Mouse (Mus musculus) hindlimb bud, embryonic 11.5 days (tissue): ENCODE measurements around the gene Aup1.
A peak's percentile ranks its signal among the peaks of the same experiment; 100 is the strongest.

Experiments used
- DNase-seq: peaks from one replicate; pipeline ENCODE4 v3.0.0-alpha.2; 2012; ENCODE audit warnings: low read depth, low spot score; ENCODE audit errors: extremely low spot score

Aup1 gene

DNA sequence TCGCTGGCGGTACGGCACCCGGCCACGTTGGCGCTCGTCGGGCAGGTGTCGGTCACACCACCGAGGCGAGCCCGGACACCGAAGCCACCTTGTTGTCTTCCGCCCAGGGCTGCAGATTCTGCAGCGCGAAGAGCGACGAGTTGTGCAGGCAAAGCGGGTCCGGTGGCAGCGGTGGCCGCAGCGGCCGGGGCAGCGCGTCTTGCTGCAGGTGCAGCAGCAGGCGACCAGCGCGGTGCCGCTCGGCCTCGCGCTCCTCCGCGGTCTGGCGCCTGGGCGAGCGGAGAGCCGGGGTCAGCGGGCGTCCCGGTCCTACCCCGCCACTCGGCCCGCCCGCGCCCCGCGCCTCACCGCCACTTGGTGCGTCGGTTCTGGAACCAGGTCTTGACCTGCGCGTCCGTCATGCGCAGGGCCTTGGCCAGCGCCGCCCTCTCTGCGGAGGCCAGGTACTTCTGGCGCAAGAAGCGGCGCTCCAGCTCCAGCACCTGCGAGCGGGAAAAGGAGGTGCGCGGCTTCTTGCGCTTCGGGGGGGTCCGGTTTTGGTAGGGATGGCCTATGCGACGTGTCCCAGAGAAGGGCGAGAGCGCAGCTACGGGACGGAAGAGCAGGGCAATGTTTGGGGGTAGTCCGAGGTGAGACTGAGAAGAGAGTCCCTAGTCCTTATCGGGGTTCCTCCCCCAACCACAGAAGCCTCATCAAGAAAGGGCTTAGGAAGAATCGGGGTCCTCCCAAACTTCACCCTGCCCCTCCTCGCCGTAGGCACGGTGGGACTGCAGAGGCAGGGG is 14.6 kb downstream of the Aup1 start:
- DNase-seq, result no peak

DNA sequence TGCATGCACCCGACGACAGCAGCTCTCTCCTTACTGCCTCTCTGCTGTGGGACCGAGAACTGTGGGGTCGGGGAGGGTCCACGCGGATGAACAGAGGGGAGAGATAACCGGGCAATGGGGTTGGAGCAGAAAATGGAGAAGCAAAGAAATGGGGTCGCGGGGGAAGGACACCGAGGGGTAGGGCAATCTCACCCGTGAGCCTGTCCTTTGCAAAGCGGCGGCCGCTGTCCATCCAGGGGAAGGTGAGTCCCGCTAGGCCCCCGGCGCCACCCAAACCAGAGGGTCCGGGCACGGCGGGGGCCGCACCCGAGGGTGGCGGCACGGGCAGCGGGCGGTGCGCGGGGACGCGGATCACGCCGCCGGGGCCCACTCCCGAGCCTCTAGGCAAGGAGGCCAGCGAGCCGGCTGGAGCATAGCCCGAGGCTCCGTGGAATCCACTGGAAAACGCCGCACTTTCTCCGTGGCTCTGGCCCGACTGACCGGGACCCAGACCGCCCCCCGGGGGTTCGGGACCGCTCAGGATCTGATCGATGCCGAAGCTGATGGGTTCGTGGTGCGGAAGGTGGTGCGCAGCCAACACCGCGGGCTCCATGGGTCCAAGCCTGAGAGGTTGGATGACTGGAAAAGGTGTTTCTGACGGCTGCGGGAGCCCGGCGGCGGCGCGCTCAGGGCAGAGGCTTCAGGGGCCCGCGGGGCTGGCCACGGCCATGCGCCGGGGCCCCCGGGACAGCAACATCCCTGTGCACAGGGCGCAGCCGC is 15.3 kb downstream of the Aup1 start:
- no peak for DNase-seq

DNA sequence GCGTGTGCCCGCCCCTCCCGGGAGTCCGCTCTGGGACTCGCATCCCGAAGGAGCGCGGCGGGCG is 15.8 kb downstream of the Aup1 start, which contains the start of gene Tlx2:
Gene Tlx2 (minus strand): TSS at position 47 of the 64 bp plus-strand sequence.
- no peak for DNase-seq

DNA sequence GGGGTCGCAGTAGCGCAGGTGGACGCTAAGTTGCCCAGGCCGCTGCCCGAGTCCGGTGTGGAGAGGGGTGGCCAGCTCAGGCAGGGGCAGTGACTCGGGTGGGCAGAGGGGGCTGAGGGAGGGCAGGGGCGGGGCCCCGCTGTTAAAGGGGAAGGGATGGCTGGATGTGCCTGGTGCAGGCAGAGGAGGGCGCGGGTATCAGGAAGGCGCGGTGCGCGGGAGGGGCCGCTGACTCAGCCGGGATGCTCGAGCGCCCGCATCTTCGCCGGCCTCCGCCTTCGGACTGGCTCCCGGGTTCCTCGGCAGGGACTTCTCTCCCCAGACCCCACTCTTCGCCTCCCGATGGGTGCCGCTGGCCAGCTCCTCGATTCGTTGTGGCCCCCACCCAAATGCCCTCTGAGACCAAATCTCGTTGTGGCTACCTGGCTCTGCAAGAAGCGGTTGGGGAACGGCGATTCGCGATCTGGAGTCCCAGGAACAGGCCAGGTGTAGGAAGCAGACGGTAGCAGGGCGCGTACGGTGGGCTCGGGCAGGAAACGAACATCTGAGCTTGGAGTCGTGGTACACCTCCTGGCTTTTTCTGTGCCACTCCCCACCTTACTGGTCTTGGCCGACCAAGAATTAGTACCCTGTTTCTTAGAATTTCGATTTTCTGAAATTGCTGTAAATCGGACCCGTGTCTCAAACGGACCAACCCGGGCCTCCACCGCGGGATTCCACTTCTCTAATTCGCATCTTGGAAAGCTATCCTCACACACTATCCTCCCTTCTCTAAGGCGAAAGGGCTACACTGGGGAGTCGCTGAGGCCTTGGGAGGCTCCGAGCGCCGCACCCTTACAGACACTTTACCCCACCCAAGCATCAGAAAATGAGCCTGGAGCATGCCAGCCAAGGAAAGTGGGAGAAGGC is 16.2 kb downstream of the Aup1 start:
- DNase-seq, result no peak

DNA sequence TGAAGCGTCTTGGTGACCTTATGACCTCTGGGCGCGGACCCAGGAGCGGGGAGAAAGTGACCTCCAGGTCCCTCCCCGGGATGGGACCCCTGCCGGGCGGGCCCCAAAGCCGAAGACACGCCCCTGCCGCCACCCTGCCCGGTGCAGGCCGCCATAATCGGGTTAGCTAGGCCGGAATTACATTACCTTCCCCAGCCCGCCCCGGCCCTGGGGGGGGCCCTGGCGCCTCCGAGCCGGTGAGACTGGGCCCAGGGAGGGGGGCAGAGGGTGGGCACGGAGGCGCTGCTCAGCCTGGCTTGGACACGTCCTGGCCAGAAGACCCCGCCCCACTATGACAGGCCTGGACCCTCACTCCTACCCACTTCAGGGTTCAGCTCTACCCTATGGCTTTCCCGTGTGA is 16.9 kb downstream of the Aup1 start:
- DNase-seq, result no peak

DNA sequence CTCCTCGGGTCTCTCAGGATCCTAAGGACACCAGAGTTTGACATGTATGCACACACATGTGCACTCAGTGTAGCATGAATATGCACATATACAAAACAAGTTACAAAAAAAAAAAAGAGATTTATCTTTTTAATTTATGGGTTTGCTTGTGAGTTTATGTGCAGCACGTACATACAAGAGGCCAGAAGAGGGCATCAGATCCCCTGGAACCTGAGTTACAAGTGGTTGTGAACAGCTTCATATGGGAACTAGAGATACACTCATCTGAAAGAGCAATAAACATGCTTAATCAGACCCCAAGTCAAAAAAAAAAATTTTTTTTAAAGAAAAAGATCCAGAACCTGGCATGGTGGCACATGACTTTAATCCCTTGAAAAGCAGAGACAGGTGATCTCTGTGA is 20.7 kb downstream of the Aup1 start:
- DNase-seq, result no peak

DNA sequence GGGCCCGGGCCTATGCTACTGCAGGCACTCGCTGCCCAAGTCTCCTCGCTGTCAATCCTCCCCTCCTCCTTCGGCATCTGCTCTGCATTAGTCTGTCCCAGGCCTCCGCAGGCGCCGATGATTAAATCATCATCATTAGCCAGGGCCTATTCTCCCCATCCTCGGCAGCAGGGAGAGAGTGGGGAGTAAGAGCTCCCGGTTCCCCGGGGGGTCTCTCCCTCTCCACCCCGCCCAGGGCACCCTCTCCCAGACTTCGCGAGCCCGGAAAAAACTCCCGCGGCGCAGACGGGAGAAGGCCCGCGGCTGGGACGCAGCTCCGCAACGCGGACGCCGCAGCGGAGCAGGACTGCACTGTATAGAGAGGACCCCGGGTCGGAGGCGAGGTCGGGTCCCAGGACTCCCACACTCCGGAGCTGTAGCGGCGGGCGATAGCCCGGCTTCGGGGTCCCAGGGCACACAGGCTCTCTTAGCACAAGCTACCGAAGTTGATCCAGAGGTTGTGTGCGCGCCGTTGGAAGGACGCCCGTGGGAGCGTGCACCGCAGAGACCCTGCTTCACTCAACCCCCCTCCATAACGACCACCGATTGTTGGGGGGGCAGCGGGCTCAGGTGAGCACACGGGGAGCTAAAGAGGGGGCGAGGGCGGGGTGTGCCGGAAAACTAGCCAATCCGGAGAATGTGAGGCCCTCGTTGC is 23.5 kb downstream of the Aup1 start, which contains the start of gene Pcgf1:
Gene Pcgf1 (plus strand): TSS at position 240 of the 694 bp plus-strand sequence.
- DNase-seq, result no peak

DNA sequence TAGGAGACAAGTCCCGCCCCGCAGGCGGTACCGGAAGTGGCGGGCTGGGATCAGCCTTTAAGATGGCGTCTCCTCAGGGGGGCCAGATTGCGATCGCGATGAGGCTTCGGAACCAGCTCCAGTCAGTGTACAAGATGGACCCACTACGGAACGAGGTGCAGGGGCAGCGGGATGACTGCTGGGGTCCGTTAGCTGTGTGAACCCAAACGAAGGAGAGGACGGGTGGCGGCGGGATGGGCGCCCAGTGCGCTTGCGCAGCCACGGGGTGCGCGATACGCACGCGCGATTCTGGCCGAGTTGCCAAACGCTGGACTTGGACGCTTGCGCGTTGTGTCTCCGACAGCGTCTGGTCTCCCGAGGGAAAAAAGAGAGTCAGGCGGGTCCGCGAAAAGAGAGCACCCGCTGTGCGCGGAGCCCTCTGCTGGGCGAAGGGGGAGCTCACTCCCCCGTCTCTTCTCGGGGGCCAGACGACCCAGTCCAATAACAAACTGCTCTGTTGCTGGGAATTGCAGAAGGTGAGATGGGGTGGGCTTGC is 24.1 kb downstream of the Aup1 start:
- DNase-seq, result peak; percentile 96

DNA sequence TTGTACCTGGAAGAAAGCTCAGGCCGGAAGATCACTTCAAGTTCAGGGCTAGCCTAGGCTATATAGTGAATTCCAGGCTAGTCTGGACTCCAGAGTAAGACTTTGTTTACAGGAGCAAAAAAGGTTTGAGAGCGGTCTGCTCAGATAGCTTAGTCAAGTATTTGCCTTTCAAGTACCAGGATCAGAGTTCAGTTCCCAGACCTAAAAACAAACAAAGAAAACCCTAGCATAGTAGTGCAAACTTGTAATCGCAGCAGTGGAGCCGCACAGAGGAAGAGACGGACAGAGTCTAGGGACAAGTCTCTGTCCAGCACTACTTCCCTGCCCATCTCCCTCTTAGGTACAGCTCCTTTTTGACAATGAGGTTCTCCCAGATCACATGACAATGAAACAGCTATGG is 25.9 kb downstream of the Aup1 start:
- DNase-seq, result no peak

DNA sequence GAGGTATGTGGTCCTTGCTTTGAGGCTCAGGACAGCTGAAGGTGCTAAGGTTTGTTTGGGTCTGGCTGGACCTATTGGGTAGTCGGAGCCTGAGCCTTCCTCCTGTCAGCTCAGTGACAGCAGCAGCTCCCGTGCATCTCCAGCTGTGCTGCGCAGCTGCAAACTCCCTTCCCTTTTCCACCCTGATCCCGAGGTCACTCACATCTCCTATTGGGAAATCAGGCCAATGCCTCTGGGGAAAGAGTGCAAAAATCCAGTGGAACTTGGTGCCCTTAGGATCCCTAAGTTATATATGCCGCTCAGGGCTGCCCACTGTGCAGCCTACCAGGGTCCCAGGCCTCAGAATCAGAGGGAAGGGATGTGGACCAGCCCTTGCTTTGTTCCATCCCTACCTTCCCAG is 29.2 kb downstream of the Aup1 start:
- no peak for DNase-seq

DNA sequence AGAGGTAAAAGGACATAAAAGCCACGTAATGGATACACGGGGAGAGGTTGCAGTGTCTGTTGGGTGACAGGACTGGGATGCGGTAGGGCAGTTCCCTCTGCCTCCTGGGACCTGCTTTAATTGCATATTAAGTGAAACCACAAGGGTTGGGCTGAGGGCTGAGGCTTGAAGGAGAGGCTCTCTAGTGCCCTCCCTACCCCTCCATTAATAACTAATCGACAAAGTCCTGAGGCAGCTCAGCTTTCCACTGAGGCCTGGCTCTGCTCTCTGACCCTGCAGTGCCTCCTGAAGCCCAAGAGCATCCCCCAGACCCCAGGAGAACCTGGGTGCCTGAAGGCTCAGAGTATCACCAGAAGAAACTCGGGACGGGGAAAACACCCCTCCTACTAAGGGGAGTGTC is 30.2 kb downstream of the Aup1 start:
- no peak for DNase-seq

DNA sequence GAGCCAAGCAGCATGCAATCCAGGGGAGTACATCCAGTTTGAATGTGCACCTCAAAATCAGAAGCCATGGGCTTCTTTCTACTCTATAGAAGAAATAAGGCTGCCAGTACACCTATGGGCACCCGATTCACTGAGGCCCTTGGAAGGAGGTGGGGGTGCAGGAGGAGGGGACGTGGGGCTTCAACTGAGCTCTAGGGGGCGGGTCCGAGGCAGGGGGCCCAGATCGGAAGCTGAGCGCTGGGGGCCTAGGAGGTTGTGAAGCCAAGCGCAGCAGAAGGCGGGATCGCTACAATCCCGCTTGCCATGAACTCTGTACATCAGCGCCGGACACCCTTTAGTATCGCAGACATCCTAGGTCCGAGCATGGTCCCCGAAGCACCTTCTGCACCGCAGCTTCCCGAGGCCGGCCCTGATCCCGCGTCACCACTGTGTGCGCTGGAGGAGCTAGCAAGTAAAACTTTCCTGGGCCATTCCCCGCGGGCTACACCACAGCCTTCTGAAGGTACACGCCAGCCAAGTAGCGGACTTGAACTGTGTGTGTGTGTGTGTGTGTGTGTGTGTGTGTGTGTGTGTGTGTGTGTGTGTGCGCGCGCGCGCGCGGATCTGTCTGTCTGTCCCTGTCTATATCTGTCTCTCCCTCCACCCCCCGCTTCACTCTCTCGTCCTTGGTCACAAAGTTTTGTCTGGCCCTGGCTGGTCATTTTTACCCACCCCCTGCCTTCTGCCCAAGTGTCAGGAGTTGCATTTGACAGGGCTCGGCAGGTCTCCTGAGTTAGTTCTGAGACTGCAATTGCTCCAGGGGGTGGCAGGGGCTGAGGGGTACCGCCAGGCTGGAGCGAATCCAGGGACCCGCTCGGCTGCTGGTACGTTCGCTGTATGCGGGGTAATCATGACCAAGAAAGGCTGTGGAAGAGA is 32.1 kb downstream of the Aup1 start, which contains the start of gene Lbx2:
Gene Lbx2 (plus strand): TSS at position 247 of the 915 bp plus-strand sequence.
- DNase-seq, result no peak

DNA sequence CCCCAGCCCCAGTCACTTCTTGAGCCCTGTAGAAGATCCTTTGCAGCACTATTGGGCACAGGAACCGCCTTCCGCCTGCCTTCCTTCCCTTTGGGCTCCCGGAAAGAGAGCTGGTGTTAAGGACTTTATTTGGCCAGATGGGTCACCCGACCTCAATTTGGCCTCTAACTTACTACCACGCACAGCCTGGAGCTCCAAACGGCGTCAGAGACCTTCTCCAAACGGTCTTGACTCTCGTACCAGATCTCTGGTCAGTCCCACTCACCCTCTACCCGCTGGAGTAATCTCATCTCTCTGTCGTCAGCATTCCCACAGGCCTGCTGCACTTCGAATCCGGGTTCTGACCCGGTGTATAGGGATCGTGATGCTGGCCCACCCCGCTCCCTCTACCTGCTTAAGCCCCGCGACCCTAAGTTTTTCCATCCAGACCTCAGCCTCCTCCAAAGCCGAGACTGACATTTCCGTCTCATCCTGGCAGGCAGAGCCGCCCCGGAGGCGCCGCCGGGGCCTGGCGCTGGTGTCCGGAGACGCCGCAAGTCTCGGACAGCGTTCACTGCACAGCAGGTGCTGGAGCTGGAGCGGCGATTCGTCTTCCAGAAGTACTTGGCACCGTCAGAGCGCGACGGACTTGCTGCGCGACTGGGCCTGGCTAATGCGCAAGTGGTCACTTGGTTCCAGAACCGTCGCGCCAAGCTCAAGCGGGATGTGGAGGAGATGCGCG is 33.0 kb downstream of the Aup1 start:
- no peak for DNase-seq

DNA sequence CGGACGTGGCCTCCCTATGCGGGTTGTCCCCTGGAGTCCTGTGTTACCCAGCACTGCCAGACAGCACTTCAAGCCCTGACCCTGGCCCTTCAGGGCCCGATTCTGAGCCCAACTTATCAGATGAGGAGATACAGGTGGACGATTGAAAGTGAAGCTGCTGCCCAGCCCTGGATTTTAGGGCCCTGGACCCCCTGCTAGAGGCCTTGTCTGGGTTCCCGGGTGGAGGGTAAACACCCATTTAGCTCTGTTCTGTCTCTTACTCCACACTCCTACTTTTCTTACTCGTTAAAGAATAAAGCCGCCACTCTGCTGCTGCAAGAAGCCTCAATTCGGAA is 33.6 kb downstream of the Aup1 start:
- no peak for DNase-seq

DNA sequence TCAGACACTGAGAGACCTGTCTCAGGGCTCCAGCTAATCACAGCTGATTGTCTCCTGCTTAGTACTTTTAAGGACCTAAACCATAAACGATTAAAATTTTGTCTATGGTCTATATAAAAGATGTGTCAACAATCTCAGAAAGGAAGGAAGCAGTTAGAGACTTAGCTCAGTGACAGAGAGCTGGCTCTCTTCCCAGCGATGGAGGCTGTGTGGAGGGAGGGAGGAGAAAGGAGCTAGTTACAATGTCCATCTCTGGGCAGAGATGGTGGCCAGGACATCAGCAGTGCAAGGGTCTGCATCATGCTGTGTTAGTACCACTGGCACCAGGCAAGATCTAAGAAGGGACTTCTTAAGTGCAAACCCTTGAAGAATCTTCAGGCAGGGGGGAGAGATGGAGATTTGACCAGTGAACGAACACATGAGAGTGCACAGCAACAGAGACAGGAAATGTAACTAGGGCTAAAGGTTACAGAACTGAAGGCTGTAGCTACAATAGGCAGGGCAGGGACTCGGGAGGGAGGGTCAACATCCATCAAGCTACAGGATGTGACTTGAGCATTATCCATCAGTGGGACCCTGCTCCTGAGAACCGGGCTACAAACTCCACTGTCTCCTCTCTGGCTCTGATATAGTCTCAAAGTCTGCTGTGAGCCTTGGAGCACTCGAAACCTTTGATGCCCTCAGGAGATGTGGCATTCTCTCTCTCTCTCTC is 38.3 kb downstream of the Aup1 start:
- no peak for DNase-seq

DNA sequence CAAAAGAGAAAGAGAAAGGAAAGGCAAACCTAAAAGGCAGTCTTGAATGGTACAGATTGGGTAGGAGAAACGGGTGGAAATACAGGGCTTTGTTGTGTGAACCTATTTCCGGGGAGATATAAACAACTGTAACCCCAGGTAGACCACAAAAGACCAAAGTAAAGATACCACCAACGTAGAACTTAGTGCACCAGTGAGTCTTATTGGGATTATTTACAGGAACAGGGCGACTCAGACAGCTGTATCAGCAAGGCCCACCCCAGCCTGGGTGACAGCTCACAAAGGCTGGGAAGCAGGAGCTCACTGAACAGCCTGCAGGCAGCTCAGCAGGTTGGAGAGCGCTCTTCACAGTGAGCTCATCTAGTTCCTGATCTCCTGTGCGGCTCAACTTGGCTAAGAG is 41.6 kb downstream of the Aup1 start:
- no peak for DNase-seq

DNA sequence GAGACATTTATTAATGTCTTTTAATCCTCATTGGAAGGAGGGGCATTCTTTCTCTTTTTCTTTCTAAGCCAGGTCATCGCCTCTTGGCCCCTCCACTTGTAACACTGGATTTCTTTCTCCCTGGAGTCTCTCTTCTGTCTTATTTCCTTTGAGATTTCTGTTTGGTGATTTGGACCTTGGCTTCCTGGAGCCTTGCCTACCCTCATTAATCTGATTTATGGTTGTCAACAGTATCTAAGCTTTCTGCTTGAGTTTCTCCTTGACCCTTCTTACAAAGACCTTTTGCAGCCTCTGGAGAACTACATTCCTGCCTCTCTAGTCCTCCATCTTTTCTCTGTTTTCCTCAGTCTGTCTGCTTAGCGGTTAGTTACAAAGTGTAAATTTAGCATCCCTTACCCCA is 44.1 kb downstream of the Aup1 start:
- no peak for DNase-seq

DNA sequence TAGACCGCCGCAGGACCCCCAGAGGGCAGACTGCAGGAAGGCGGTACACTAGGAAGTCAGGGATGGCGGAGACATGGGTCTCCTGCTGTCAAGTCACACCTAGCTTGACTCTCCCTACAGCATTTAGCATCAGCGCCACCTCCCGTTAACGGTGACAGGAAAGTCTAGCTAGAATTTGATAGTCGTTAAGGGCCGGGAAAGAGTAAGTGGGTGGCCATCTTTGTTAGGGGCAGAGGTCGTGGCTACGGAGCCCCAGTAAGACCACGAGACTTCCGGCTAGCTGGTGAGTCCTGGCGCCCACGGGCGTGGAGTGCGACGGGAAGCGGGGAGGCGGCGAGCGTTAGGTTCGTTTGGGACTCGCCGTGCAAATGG is 47.0 kb downstream of the Aup1 start, which contains the start of the genes Ccdc142 and Gm42688:
Gene Ccdc142 (plus strand): TSS at position 286 of the 372 bp plus-strand sequence.
Gene Gm42688 (plus strand): TSS at position 302 of the 372 bp plus-strand sequence.
- DNase-seq, result peak; percentile 71
